Mouse (Mus musculus) intestine, embryonic 14.5 days (tissue): ENCODE data around the gene Wfdc16. TPM values are rescaled to one million over a fixed set of nuclear protein-coding genes. Genes with fewer than 3 reads are reported as not detected.

ENCODE experiments used
- ATAC-seq: fragments of 200-750 bp; cut with Nextera tagmentation; replicated peaks from 2 replicates; pipeline ENCODE4 v1.8.0; 2017; ENCODE audit warnings: low read depth, moderate number of reproducible peaks, moderate TSS enrichment, moderate library complexity; ENCODE audit not compliant: low FRiP score, low TSS enrichment
- DNase-seq: peaks from one replicate; pipeline ENCODE4 v3.0.0-alpha.2; 2018; ENCODE audit warnings: low spot score
- H3K27ac ChIP-seq: fragments of 300-500 bp; sonication (generic); 2 replicates; pipeline ENCODE4 v1.5.1; 2014; ENCODE audit warnings: low read depth, mild to moderate bottlenecking, control low read depth
- H3K27me3 ChIP-seq: fragments of 300-500 bp; sonication (generic); replicated peaks from 2 replicates; pipeline ENCODE4 v1.6.1; 2014; ENCODE audit warnings: low read length, control low read depth; ENCODE audit not compliant: control insufficient read depth, insufficient read depth
- H3K36me3 ChIP-seq: fragments of 300-500 bp; sonication (generic); 2 replicates; pipeline ENCODE4 v1.6.1; 2014; ENCODE audit warnings: low read length, control low read depth; ENCODE audit not compliant: control insufficient read depth, insufficient read depth
- H3K4me1 ChIP-seq: fragments of 300-500 bp; sonication (generic); replicated peaks from 2 replicates; pipeline ENCODE4 v1.6.1; 2014; ENCODE audit warnings: low read length, control low read depth, mixed read lengths; ENCODE audit not compliant: control insufficient read depth, insufficient read depth
- H3K4me2 ChIP-seq: fragments of 300-500 bp; sonication (generic); 2 replicates; pipeline ENCODE4 v1.6.1; 2014; ENCODE audit warnings: low read length
- H3K4me3 ChIP-seq: fragments of 300-500 bp; sonication (generic); 2 replicates; pipeline ENCODE4 v1.5.1; 2014; ENCODE audit warnings: low read depth, low read length, control low read depth, mixed read lengths
- H3K9ac ChIP-seq: fragments of 300-500 bp; sonication (generic); 2 replicates; pipeline ENCODE4 v1.6.1; 2014; ENCODE audit warnings: mild to moderate bottlenecking, low read length
- H3K9me3 ChIP-seq: fragments of 300-500 bp; sonication (generic); 2 replicates; pipeline ENCODE4 v1.6.1; 2016; ENCODE audit warnings: low read length, control low read depth; ENCODE audit not compliant: control insufficient read depth
- WGBS: fragments of 180-500 bp; shearing (Covaris S2); extraction: QIAGEN DNeasy Blood & Tissue Kit; methylation state at CpG from one replicate; pipeline ENCODE4 v1.1.7; 2014; 5-methylcytosine and 5-hydroxymethylcytosine counted together
- polyA plus RNA-seq: library from polyadenylated mRNA; unstranded; fragments of >200 nt; fragmentation: Nextera tagmentation; extraction: Ambion mirVana; gene quantifications from 2 replicates; pipeline ENCODE4 v1.2.1, GENCODE M21; 2014

Wfdc16 gene
- not detected in 2 replicates for polyA plus RNA-seq

GRCm38 (mm10) chr2:164638696-164639095 lies at the start of gene Wfdc16:
TSS of gene Wfdc16 (minus strand) at chr2:164638796.
- Histone ChIP-seq H3K27ac (no peak within 1 kb of the TSS), H3K4me2 (no peak within 1 kb of the TSS), H3K4me1 (no peaks in the 10 kb centered on the region), H3K27me3 (no peaks in the 10 kb centered on the region), H3K36me3 (no peaks in the 10 kb centered on the region), H3K9ac (no peak within 1 kb of the TSS), H3K4me3 (no peak within 1 kb of the TSS), H3K9me3 (no peaks in the 10 kb centered on the region)
- DNase-seq (no peak), ATAC-seq (no peak)
- 84% methylated on average over 3 of the region's 3 CpGs for WGBS

GRCm38 (mm10) chr2:164684807-164685206 lies 46.2 kb upstream of the Wfdc16 start, which contains the start of gene Wfdc13:
TSS of gene Wfdc13 (plus strand) at chr2:164685107.
- no peak within 1 kb of the TSS for H3K4me2 ChIP-seq
- no peak within 1 kb of the TSS for H3K4me3 ChIP-seq
- H3K36me3 ChIP-seq, result no peaks in the 10 kb centered on the region

DNA sequence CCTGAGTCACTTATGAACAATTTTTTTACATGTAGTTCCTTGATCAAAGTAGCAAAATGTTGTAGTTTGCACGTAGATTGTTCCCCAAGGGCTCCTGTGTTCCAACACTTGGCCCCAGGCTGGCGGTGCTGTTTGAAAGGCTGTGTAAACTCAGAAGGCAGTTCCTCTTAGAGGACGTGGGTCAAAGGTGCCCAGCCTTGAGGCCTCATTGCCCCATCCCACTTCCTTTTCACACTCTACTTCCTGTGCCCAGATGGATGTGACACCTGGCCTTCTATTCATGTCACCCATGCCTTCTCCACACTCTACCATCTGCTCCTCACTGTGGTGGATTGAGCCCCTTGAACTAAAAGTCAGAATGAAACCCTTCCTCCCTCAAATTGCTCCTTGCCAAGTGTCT lies 41.3 kb upstream of the Wfdc16 start:
- Histone ChIP-seq H3K9ac (no peak overlapping the region), H3K27me3 (no peaks in the 10 kb centered on the region), H3K27ac (0 out of 2 replicates have a peak overlapping the region, but pooled peaks have one; percentile 4), H3K36me3 (no peaks in the 10 kb centered on the region), H3K4me2 (no peak overlapping the region), H3K9me3 (no peaks in the 10 kb centered on the region), H3K4me1 (0 out of 2 replicates have a peak, but pooled peaks cover 6% of the 10 kb centered on the region), H3K4me3 (no peak overlapping the region)
- DNase-seq (no peak), ATAC-seq (no peak)
- 34% methylated on average over 3 of the region's 3 CpGs for WGBS

More at GRCm38 (mm10) chr2:164684807-164685206, 46.2 kb upstream of the Wfdc16 start, which contains the start of gene Wfdc13:
- H3K27ac ChIP-seq, result no peak within 1 kb of the TSS
- DNase-seq (no peak), ATAC-seq (no peak)
- no peak within 1 kb of the TSS for H3K9ac ChIP-seq
- H3K27me3 ChIP-seq, result no peaks in the 10 kb centered on the region
- WGBS, result 73% methylated on average over 3 of the region's 3 CpGs
- H3K4me1 ChIP-seq, result no peaks in the 10 kb centered on the region
- no peaks in the 10 kb centered on the region for H3K9me3 ChIP-seq

GRCm38 (mm10) chr2:164678848-164679625 lies 40.4 kb upstream of the Wfdc16 start:
- Histone ChIP-seq H3K27me3 (no peaks in the 10 kb centered on the region), H3K4me2 (peak overlapping the region; percentile 39), H3K4me3 (peak overlapping the region; percentile 8; the same call in 1 of the 2 replicates), H3K27ac (0 out of 2 replicates have a peak overlapping the region, but pooled peaks have one; percentile 6), H3K4me1 (0 out of 2 replicates have a peak, but pooled peaks cover 6% of the 10 kb centered on the region), H3K36me3 (no peaks in the 10 kb centered on the region), H3K9ac (no peak overlapping the region), H3K9me3 (no peaks in the 10 kb centered on the region)
- WGBS, result 17% methylated on average over 19 of the region's 19 CpGs
- DNase-seq (peak; percentile 88), ATAC-seq (0 out of 2 replicates have a peak, but pooled peaks have one; percentile 50)

DNA sequence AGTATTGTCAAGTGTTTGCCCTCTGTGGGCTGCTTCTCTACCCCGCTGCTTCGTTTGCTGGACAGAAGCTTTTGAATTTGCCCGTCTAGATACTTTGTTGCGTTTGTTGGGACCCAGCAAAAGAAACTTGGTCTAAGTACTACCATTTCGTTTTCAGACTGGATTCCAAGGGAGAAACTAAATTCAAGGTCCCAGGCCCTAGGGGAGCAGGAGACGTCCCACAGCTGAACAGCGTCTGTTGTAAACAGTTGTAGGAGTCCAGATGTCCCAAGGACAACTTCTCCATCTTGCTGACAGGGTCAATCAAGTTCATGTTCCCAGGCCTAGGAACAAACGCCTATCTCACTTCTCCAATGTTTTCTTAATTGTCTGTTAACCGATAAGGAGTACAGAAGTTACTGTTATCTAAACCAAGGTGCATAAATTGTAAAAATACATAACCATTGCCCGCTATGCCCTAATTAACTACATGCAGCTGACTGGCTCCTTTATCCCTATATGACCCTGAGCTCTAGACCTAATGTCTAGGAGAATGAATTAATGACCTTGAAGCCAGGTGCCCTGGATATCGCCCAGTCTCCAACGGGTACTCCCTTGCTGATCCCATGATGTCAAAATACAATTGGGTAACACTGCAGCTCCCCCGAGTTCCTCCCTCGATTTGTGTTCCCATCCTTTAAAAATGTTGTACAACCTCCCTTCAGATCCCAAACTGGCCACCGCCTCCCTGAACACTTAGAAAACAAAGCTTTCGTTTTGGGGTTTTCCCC lies 38.5 kb upstream of the Wfdc16 start:
- Histone ChIP-seq H3K36me3 (no peaks in the 10 kb centered on the region), H3K9me3 (no peaks in the 10 kb centered on the region), H3K4me2 (no peak overlapping the region), H3K4me1 (0 out of 2 replicates have a peak, but pooled peaks cover 6% of the 10 kb centered on the region), H3K27me3 (no peaks in the 10 kb centered on the region), H3K27ac (no peak overlapping the region), H3K9ac (no peak overlapping the region), H3K4me3 (no peak overlapping the region)
- no peak for DNase-seq
- no peak for ATAC-seq
- WGBS, result 73% methylated on average over 16 of the region's 16 CpGs

DNA sequence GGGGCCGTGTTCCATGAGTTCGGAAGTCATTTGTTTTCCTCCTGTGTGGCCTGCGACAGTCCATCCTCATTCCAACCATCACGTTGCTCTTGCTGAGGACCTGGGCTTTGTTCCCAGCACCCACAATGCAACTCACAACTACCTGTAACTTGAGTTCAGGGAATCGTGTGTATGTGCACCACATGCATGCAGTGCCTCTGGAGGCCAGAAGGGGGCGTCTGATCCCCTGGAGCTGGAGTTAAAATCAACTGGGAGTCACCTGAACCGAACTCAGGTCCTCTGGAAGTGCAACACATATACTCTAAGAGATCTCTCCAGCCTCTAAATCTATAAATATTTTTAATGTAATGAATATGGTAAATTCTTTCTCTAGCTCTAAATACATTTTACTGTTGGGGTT lies 37.5 kb upstream of the Wfdc16 start:
- H3K36me3 ChIP-seq, result no peaks in the 10 kb centered on the region
- WGBS, result 80% methylated on average over 7 of the region's 7 CpGs
- ATAC-seq, result no peak
- H3K4me3 ChIP-seq, result no peak overlapping the region
- H3K4me1 ChIP-seq, result 0 out of 2 replicates have a peak, but pooled peaks cover 6% of the 10 kb centered on the region
- no peak for DNase-seq
- no peak overlapping the region for H3K27ac ChIP-seq
- no peaks in the 10 kb centered on the region for H3K27me3 ChIP-seq
- no peak overlapping the region for H3K9ac ChIP-seq
- H3K9me3 ChIP-seq, result no peaks in the 10 kb centered on the region
- H3K4me2 ChIP-seq, result no peak overlapping the region

DNA sequence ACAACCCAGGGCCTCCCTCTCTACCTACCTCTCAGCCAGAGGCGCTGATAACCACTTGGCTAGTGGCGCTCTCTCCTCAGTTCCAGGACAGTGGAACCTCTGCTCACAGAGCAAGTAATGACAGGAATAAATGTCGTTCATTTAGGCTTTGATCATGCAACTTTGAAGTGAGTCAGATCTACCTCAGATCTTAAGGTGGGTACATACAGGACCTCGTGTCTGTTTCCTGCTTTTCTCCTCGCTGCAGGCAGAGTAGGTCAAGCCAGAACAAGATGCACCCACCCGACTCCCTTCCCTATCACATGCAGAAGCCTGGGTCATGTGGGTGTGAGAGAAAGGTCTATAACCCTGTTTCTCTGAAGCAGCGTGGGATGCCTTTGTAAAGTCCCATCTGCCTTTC lies 35.4 kb upstream of the Wfdc16 start, which contains the start of gene Wfdc11:
Gene Wfdc11 (minus strand): TSS at position 101 of the 400 bp plus-strand sequence.
- Histone ChIP-seq H3K27me3 (no peaks in the 10 kb centered on the region), H3K4me1 (0 out of 2 replicates have a peak, but pooled peaks cover 5% of the 10 kb centered on the region), H3K27ac (no peak within 1 kb of the TSS), H3K4me3 (no peak within 1 kb of the TSS), H3K9ac (no peak within 1 kb of the TSS), H3K36me3 (no peaks in the 10 kb centered on the region), H3K9me3 (no peaks in the 10 kb centered on the region), H3K4me2 (no peak within 1 kb of the TSS)
- DNase-seq (no peak), ATAC-seq (no peak)
- 80% methylated on average over 7 of the region's 7 CpGs for WGBS

GRCm38 (mm10) chr2:164670938-164671337 lies 32.3 kb upstream of the Wfdc16 start:
- H3K4me1 ChIP-seq, result no peaks in the 10 kb centered on the region
- DNase-seq, result no peak
- no peaks in the 10 kb centered on the region for H3K9me3 ChIP-seq
- no peaks in the 10 kb centered on the region for H3K36me3 ChIP-seq
- H3K4me3 ChIP-seq, result no peak overlapping the region
- ATAC-seq, result no peak
- H3K27ac ChIP-seq, result no peak overlapping the region
- no peak overlapping the region for H3K9ac ChIP-seq
- H3K4me2 ChIP-seq, result no peak overlapping the region
- no peaks in the 10 kb centered on the region for H3K27me3 ChIP-seq
- 37% methylated on average over 1 of the region's 1 CpGs for WGBS
